Mouse (Mus musculus) megakaryocyte progenitor cell, adult 5-6 weeks (primary cell): ENCODE data around the gene Dpm2. TPM values are rescaled to one million over a fixed set of nuclear protein-coding genes. Genes with fewer than 3 reads are reported as not detected.

ENCODE experiments used
- ATAC-seq: replicated peaks from 2 replicates; pipeline ENCODE4 v1.8.0; 2016; ENCODE audit warnings: mild to moderate bottlenecking, moderate TSS enrichment, inconsistent platforms; ENCODE audit not compliant: poor library complexity
- total RNA-seq, 2 experiments: library from RNA; stranded (forward) in 1 of 2; stranded (reverse) in 1 of 2; fragments of 157-497, 149-512 nt in 1 of 2; fragments of 200-1000 nt in 1 of 2; gene quantifications; 2 replicates each; pipeline versions ENCODE4 v1.2.3 to v1.2.4; 2015 to 2017

Gene Dpm2
- total RNA-seq (2015) (76.6 and 87.2 TPM in 2 replicates), total RNA-seq (2017) (26.5 and 32.3 TPM in 2 replicates)

GRCm38 (mm10) chr2:32570698-32571494 is at the start of gene Dpm2:
TSS of gene Dpm2 (plus strand) at chr2:32570858.
- peak; percentile 76 for ATAC-seq

GRCm38 (mm10) chr2:32524536-32525031 is 46.1 kb upstream of the Dpm2 start:
- ATAC-seq: no peak

- no peak for ATAC-seq
Measured at GRCm38 (mm10) chr2:32525816-32526215, 44.8 kb upstream of the Dpm2 start.

GRCm38 (mm10) chr2:32527468-32527966 is 43.1 kb upstream of the Dpm2 start:
- no peak for ATAC-seq

- no peak for ATAC-seq
Measured at GRCm38 (mm10) chr2:32528326-32528725, 42.3 kb upstream of the Dpm2 start.

GRCm38 (mm10) chr2:32530479-32530878 is 40.2 kb upstream of the Dpm2 start:
- 0 out of 2 replicates have a peak, but pooled peaks have one; percentile 26 for ATAC-seq

- ATAC-seq: no peak
Measured at GRCm38 (mm10) chr2:32533163-32533562, 37.5 kb upstream of the Dpm2 start.

- ATAC-seq: no peak
Measured at GRCm38 (mm10) chr2:32534061-32534732, 36.5 kb upstream of the Dpm2 start.

- ATAC-seq: peak; percentile 93
Measured at GRCm38 (mm10) chr2:32534733-32535471, 35.8 kb upstream of the Dpm2 start, which contains the start of gene Fam102a. TSS of gene Fam102a (plus strand) at chr2:32535332.

GRCm38 (mm10) chr2:32535501-32535991 is 35.1 kb upstream of the Dpm2 start:
- no peak for ATAC-seq

- ATAC-seq: no peak
Measured at GRCm38 (mm10) chr2:32536086-32536633, 34.5 kb upstream of the Dpm2 start.

- peak; percentile 18; the same call in 1 of the 2 replicates for ATAC-seq
Measured at GRCm38 (mm10) chr2:32536634-32537359, 33.9 kb upstream of the Dpm2 start.

- no peak for ATAC-seq
Measured at GRCm38 (mm10) chr2:32537360-32537905, 33.2 kb upstream of the Dpm2 start.

GRCm38 (mm10) chr2:32537941-32538340 is 32.7 kb upstream of the Dpm2 start:
- no peak for ATAC-seq

GRCm38 (mm10) chr2:32538461-32538860 is 32.2 kb upstream of the Dpm2 start:
- ATAC-seq: no peak

- ATAC-seq: no peak
Measured at GRCm38 (mm10) chr2:32539452-32539981, 31.1 kb upstream of the Dpm2 start.

- no peak for ATAC-seq
Measured at GRCm38 (mm10) chr2:32541333-32541908, 29.2 kb upstream of the Dpm2 start.

GRCm38 (mm10) chr2:32541986-32542573 is 28.6 kb upstream of the Dpm2 start:
- ATAC-seq: peak; percentile 23
